Mouse (Mus musculus) stomach, postnatal 0 days (tissue): ENCODE data around the gene Ripply2.

Experiments used
- CTCF ChIP-seq: IDR thresholded peaks from 2 replicates; pipeline ENCODE4 v1.5.1; 2016; ENCODE audit warnings: antibody characterized with exemption, low read depth, mild to moderate bottlenecking, moderate library complexity
- EP300 ChIP-seq: optimal IDR thresholded peaks from 2 replicates; pipeline ENCODE3; 2016; ENCODE audit warnings: antibody characterized with exemption

DNA sequence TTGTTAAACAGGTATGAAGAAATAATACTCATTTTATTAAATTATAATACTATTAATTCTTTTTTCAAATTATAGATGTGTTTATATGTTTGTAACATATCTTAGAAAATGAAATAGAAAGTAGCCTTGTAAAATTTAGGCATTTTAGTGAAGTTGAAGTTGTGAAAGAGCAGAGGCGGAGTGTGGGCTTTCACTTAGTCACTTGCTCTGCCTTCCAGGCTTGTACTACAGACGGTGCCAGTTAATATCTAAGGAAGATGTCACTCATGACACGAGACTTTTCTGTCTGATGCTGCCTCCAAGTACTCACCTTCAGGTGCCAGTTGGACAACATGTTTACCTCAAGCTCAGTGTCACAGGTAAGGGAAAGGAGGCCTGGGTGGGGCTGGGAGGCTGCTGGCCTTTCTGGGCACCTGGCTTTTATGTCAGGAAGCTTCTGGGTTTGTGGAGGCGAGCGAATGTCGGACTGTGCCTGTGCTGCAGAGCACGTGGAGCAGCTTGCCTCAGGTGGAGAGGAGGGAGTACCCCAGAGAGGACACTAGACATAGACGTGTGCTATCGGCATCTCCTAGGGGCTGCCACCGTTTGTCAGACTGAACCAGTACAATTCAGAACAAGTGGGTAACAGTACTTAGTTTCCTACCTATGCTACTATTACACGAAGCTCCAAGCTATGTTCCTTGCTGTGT lies 40.4 kb downstream of the Ripply2 start:
- TF ChIP-seq CTCF, result no peak
- TF ChIP-seq EP300, result no peak
